Mouse (Mus musculus) stomach, embryonic 15.5 days (tissue): ENCODE data around the gene Tm9sf2. TPM values are rescaled to one million over a fixed set of nuclear protein-coding genes. Genes with fewer than 3 reads are reported as not detected.
"Not testable (repeated sequence)": the region's sequence is repeated elsewhere in the genome, so short reads cannot be mapped to it uniquely, and the experiment has no call there.

Experiments
- ATAC-seq: fragments of 200-750 bp; cut with Nextera tagmentation; 2 replicates; pipeline ENCODE4 v1.8.0; 2017; ENCODE audit warnings: low read depth, moderate number of reproducible peaks, moderate TSS enrichment; ENCODE audit not compliant: insufficient read depth, low FRiP score
- H3K27ac ChIP-seq: fragments of 300-500 bp; sonication (generic); 2 replicates; pipeline ENCODE4 v1.5.1; 2015; ENCODE audit warnings: mild to moderate bottlenecking, inconsistent platforms
- H3K27me3 ChIP-seq: fragments of 300-500 bp; sonication (generic); replicated peaks from 2 replicates; pipeline ENCODE4 v1.6.1; 2015; ENCODE audit warnings: inconsistent platforms
- H3K36me3 ChIP-seq: fragments of 300-500 bp; sonication (generic); 2 replicates; pipeline ENCODE4 v1.6.1; 2015; ENCODE audit warnings: inconsistent platforms
- H3K4me1 ChIP-seq: fragments of 300-500 bp; sonication (generic); 2 replicates; pipeline ENCODE4 v1.6.1; 2015; ENCODE audit warnings: inconsistent platforms
- H3K4me2 ChIP-seq: fragments of 300-500 bp; sonication (generic); 2 replicates; pipeline ENCODE4 v1.6.1; 2015; ENCODE audit warnings: mild to moderate bottlenecking, inconsistent platforms
- H3K4me3 ChIP-seq: fragments of 300-500 bp; sonication (generic); replicated peaks from 2 replicates; pipeline ENCODE4 v1.5.1; 2015; ENCODE audit warnings: inconsistent platforms
- H3K9ac ChIP-seq: fragments of 300-500 bp; sonication (generic); 2 replicates; pipeline ENCODE4 v1.6.1; 2015; ENCODE audit warnings: inconsistent platforms
- H3K9me3 ChIP-seq: fragments of 300-500 bp; sonication (generic); 2 replicates; pipeline ENCODE4 v1.6.1; 2016; ENCODE audit warnings: inconsistent platforms
- WGBS: fragments of 180-500 bp; shearing (Covaris S2); methylation state at CpG from one replicate; pipeline ENCODE4 v1.1.7; 2015; 5-methylcytosine and 5-hydroxymethylcytosine counted together
- polyA plus RNA-seq: library from polyadenylated mRNA; unstranded; fragments of >200 nt; fragmentation: Nextera tagmentation; extraction: Ambion mirVana; gene quantifications from 2 replicates; pipeline ENCODE4 v1.2.1, GENCODE M21; 2015

Tm9sf2 gene
- polyA plus RNA-seq, 1 experiment from 2014 or later: 186 TPM

DNA sequence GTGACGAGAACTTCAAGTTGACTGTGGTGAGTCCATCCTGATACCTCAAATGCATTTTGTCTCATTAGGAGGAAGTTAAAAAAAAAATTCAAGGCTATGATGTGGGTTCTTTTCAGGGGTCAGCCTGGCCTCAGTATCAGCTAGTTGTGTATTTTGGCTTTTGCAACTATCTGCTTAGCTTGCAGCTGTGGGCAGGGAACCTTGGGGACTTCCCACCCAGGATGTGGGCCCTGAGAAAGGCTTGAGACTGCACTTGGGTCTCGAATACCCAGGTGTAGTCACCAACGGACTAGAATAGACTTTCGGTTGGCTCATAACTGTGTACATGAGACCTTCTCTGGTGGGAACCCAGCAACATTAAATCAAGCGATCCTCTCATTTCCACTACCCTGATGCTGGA, 33.4 kb upstream of the Tm9sf2 start:
- Histone ChIP-seq H3K9ac (no peak overlapping the region), H3K4me1 (no peaks in the 10 kb centered on the region), H3K4me2 (no peak overlapping the region), H3K4me3 (no peak overlapping the region), H3K36me3 (no peaks in the 10 kb centered on the region), H3K9me3 (no peaks in the 10 kb centered on the region), H3K27me3 (no peaks in the 10 kb centered on the region), H3K27ac (no peak overlapping the region)
- WGBS: 80% methylated on average over 5 of the region's 5 CpGs
- ATAC-seq: no peak

DNA sequence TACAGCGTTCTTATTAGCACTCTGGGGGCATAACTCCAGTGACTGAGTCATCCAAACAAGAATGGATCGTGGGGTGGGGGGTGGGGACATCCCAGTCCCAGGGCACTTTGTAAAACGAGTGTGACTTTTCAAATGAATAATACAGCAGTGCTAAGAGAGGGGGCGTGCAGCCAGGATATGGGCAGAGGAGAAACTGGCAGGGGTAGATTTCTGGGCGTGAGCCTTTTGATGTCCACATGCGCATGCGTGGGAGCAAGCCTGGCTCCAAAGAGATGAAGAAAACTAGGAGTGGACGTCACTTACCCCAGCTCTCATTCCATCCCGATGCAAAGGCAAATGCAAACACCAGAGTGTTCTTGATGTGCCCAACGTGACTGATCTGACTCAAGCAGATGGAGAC, 32.5 kb upstream of the Tm9sf2 start:
- H3K9me3 ChIP-seq: no peaks in the 10 kb centered on the region
- WGBS: 72% methylated on average over 10 of the region's 10 CpGs
- H3K4me1 ChIP-seq: no peaks in the 10 kb centered on the region
- no peaks in the 10 kb centered on the region for H3K27me3 ChIP-seq
- H3K27ac ChIP-seq: no peak overlapping the region
- H3K4me3 ChIP-seq: no peak overlapping the region
- no peak overlapping the region for H3K4me2 ChIP-seq
- H3K9ac ChIP-seq: no peak overlapping the region
- ATAC-seq: no peak
- H3K36me3 ChIP-seq: no peaks in the 10 kb centered on the region

DNA sequence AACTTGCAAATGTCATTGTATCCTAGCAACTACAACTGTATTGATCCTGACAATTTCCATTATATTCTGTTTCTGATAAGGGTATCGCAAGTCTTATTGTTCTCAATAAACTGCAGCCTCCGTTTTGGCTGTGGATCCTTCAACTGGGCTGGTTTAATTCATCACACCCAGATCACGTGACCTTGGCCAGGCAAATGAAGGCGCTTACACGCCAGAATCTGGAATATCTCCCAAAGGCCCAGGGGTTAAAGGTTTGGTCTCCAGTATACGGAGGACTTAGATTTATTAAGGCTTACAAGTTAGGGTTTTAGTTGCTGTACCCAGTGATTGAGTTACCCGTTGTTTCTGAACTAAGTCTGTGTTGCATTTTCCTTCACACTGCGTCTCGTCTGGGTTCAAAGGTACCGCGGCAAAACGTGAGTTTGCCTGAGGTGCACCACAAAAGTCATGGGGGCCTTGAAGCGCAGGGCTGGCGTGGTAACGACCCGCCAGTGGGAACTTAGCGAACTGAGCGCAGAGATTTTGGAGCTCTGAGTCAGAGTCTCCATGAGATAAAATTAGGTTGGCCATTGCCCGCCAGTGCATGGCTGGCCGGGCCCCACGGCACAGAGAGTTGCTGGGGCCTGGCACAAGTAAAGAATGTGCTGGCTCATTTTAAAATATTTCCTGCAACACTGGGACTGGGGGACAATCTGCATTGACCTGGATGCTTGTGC, 31.2 kb upstream of the Tm9sf2 start:
- Histone ChIP-seq H3K36me3 (no peaks in the 10 kb centered on the region), H3K4me1 (no peaks in the 10 kb centered on the region), H3K4me2 (no peak overlapping the region), H3K27ac (no peak overlapping the region), H3K9me3 (no peaks in the 10 kb centered on the region), H3K4me3 (no peak overlapping the region), H3K9ac (no peak overlapping the region), H3K27me3 (no peaks in the 10 kb centered on the region)
- ATAC-seq: no peak
- WGBS: 82% methylated on average over 21 of the region's 21 CpGs

DNA sequence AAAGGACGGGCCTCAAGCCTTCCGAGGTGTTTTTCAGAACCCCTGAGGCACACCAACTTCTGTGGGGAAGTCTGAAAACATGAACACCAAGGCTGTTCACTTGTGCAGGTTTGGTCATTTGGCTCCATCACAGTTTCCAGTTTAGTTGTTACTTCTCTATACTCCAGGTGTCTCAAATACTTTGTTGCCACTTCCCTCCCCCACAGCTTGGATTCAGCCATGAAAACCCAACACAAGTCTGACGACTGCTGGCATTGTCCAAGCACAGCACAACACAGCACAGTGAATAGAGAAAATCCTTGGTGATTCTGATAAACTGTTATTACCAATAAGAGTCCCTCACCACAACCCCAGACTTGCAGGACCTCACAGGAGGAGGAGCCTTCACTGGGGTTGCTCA, 29.8 kb upstream of the Tm9sf2 start:
- no peak overlapping the region for H3K4me3 ChIP-seq
- H3K4me2 ChIP-seq: no peak overlapping the region
- H3K9me3 ChIP-seq: no peaks in the 10 kb centered on the region
- H3K9ac ChIP-seq: no peak overlapping the region
- WGBS: 71% methylated on average over 3 of the region's 3 CpGs
- no peaks in the 10 kb centered on the region for H3K36me3 ChIP-seq
- ATAC-seq: no peak
- no peak overlapping the region for H3K27ac ChIP-seq
- H3K27me3 ChIP-seq: no peaks in the 10 kb centered on the region
- no peaks in the 10 kb centered on the region for H3K4me1 ChIP-seq

DNA sequence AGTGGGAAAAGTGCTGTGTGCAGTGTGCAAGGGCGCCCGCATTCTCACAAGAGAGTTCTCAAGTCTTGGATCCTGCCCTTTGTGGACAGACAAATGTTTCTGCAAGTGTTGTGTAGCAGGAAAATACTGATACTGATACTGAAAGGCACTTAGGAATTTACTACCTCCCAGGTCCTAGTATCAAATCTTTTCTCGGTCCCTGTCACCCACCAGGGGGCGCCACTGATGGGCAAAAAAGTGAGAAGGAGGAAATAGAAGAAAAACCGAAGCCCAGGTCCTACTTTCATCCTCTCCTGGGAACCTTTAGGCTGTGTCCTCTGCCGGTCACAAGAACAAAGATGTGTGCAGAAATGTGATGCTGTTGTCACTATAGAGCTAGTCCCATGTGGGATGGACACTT, 27.4 kb upstream of the Tm9sf2 start:
- no peaks in the 10 kb centered on the region for H3K27me3 ChIP-seq
- H3K4me2 ChIP-seq: no peak overlapping the region
- WGBS: 57% methylated on average over 6 of the region's 6 CpGs
- no peak overlapping the region for H3K4me3 ChIP-seq
- H3K36me3 ChIP-seq: no peaks in the 10 kb centered on the region
- no peaks in the 10 kb centered on the region for H3K9me3 ChIP-seq
- no peak overlapping the region for H3K9ac ChIP-seq
- no peak overlapping the region for H3K27ac ChIP-seq
- no peaks in the 10 kb centered on the region for H3K4me1 ChIP-seq
- ATAC-seq: no peak

DNA sequence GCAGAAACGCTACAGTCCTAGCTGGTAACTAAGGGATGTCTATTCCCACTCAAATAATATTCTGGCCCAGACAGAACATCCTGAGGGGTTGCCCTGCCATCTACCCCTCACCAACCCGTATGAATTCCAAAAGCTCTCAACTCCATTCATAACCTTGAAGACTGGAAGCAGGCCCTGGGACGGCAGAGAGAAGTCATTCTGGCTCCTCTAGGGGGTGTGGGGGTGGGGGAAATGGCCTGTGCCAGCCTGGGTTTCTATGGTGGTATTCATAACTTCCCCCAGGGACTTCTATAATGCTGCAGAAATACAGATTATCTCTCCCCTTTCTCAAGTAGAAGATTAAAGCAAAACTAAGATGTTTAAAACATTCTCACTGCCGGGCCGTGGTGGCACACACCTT, 26.9 kb upstream of the Tm9sf2 start:
- Histone ChIP-seq H3K36me3 (no peaks in the 10 kb centered on the region), H3K27ac (no peak overlapping the region), H3K9me3 (no peaks in the 10 kb centered on the region), H3K4me1 (no peaks in the 10 kb centered on the region), H3K4me2 (no peak overlapping the region), H3K9ac (no peak overlapping the region), H3K27me3 (no peaks in the 10 kb centered on the region), H3K4me3 (no peak overlapping the region)
- 81% methylated on average over 5 of the region's 5 CpGs for WGBS
- ATAC-seq: no peak

DNA sequence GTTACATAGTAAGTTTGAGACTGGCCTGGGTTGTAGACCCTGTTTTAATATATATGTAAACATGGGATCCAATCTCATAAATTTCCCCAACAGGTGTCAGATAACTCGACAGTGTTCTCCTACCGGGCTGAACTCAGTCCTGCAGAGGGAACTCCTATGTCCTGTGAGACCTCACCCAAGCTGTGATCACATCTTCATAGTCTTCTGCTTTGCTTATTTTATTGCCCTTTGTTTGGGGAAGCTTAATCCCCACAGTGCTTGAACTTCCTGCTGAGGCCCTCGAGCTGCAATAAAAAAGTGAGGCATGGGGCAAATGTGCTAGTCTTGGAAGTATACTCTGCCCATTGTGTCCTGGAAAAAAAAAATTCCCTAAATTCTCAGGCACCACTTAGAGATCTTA, 25.5 kb upstream of the Tm9sf2 start:
- H3K27ac ChIP-seq: no peak overlapping the region
- H3K27me3 ChIP-seq: no peaks in the 10 kb centered on the region
- H3K4me3 ChIP-seq: no peak overlapping the region
- H3K36me3 ChIP-seq: no peaks in the 10 kb centered on the region
- WGBS: 17% methylated on average over 3 of the region's 3 CpGs
- no peaks in the 10 kb centered on the region for H3K4me1 ChIP-seq
- no peaks in the 10 kb centered on the region for H3K9me3 ChIP-seq
- ATAC-seq: no peak
- no peak overlapping the region for H3K4me2 ChIP-seq
- no peak overlapping the region for H3K9ac ChIP-seq

DNA sequence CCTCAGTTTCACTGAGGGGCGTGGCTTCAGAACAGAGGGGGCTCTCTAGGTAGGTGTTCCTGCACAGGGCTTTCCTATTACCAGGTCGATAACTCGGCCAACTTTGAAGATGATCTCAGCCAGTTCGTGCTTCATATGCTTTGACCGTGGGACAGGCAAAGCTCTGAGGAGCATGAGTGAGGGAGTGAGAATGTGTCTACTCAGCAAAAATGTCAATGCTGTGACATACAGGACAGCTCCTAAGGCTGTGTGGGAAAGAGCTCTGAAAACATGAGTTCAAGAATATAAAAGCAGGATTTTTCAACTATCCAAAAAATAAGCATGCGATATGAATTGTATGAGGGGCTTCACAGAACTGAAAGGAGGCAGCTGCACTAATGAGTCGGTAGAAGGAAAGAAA, 23.3 kb upstream of the Tm9sf2 start:
- no peak for ATAC-seq
- Histone ChIP-seq H3K4me3 (no peak overlapping the region), H3K9ac (no peak overlapping the region), H3K4me1 (no peaks in the 10 kb centered on the region), H3K4me2 (no peak overlapping the region), H3K9me3 (no peaks in the 10 kb centered on the region), H3K27me3 (no peaks in the 10 kb centered on the region), H3K36me3 (no peaks in the 10 kb centered on the region), H3K27ac (no peak overlapping the region)
- 83% methylated on average over 7 of the region's 7 CpGs for WGBS

DNA sequence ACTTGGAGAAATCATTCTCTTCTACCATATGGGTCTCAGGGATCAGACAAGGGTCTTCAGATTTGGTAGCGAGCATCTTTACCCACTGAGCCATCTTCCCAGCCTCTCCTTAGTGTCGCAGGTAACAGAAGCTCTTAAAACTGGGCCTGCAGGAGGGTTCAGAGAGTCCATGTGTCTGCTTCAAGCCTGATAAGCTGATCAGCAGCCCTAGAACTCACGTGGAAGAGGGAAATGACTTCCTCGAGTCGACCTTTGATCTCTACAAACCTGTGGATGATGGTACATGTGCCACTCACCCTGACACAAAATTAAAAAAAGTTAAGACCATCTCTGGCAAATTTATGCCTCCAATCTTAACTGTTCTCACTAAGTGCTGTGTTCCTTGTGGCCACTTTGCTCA, 18.9 kb upstream of the Tm9sf2 start:
- no peak overlapping the region for H3K27ac ChIP-seq
- H3K27me3 ChIP-seq: no peaks in the 10 kb centered on the region
- no peak overlapping the region for H3K4me2 ChIP-seq
- no peak for ATAC-seq
- H3K9ac ChIP-seq: no peak overlapping the region
- H3K4me3 ChIP-seq: no peak overlapping the region
- no peaks in the 10 kb centered on the region for H3K36me3 ChIP-seq
- H3K4me1 ChIP-seq: no peaks in the 10 kb centered on the region
- WGBS: 78% methylated on average over 5 of the region's 5 CpGs
- H3K9me3 ChIP-seq: no peaks in the 10 kb centered on the region

DNA sequence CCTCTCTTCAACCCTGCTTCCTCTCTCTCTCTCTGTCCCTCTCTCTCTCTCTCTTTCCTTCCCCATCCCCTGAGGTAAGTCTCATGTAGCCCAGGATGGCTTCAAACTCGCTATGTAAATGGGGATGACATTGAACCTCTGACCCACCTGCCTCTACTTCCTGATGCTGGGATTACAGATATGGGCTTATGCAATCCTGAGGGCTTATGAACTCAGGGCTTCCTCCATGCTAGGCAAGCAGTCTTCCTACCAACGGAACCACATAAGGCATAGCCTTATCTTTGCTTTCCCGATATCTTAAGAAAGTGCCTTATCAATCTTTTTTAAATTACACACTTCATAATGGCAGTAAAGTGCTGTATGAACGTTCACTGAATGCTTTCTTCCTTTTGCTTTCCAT, 14.5 kb upstream of the Tm9sf2 start:
- Histone ChIP-seq H3K4me3 (no peak overlapping the region), H3K36me3 (no peaks in the 10 kb centered on the region), H3K9me3 (no peaks in the 10 kb centered on the region), H3K4me1 (no peaks in the 10 kb centered on the region), H3K4me2 (no peak overlapping the region), H3K27ac (no peak overlapping the region), H3K9ac (no peak overlapping the region), H3K27me3 (no peaks in the 10 kb centered on the region)
- ATAC-seq: no peak
- WGBS: 62% methylated on average over 4 of the region's 4 CpGs

DNA sequence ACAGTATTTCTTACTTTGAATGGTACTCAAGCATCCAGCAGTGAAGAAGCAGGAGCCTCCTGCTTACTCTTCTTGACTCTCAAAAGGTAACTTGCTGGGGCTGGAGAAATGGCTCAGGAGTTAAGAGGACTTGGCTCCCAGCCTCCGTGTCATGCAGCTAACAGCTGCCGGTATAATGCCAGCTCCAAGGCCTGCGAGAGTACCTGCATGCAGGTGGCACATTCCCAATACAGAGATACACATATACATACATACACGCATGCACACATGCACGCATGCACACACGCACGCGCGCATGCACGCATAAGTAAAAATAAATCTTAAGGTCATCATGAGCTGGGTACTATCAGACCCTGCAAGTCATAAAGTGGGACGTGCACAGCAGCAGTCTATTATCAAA, 10.5 kb upstream of the Tm9sf2 start:
- Histone ChIP-seq H3K9me3 (no peaks in the 10 kb centered on the region), H3K27ac (no peak overlapping the region), H3K4me2 (no peak overlapping the region), H3K27me3 (no peaks in the 10 kb centered on the region), H3K4me3 (no peak overlapping the region), H3K4me1 (no peaks in the 10 kb centered on the region), H3K36me3 (no peaks in the 10 kb centered on the region), H3K9ac (no peak overlapping the region)
- 96% methylated on average over 11 of the region's 11 CpGs for WGBS
- ATAC-seq: no peak

DNA sequence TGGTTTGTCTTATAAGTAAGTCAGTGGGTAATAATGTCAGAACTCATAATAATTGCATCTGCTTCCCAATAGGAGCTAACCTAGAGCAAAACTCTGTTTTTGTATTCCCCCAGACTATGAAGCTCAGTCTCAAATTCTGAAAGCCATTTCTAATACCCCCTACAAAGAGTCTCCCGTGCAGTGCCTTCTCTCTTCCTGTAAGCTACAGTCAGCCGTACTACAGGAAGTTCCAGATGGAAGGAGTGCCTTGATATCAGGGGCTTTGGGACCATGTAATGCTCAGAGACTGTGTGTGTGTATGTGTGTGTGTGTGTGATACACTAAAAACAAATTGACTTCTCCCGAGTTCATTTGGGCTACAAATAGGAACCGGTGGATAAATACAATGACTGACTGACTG, 7.3 kb upstream of the Tm9sf2 start:
- 76% methylated on average over 4 of the region's 4 CpGs for WGBS
- no peaks in the 10 kb centered on the region for H3K27me3 ChIP-seq
- no peak overlapping the region for H3K27ac ChIP-seq
- no peak for ATAC-seq
- H3K9ac ChIP-seq: no peak overlapping the region
- no peak overlapping the region for H3K4me2 ChIP-seq
- no peaks in the 10 kb centered on the region for H3K4me1 ChIP-seq
- H3K4me3 ChIP-seq: no peak overlapping the region
- H3K9me3 ChIP-seq: no peaks in the 10 kb centered on the region
- no peaks in the 10 kb centered on the region for H3K36me3 ChIP-seq

DNA sequence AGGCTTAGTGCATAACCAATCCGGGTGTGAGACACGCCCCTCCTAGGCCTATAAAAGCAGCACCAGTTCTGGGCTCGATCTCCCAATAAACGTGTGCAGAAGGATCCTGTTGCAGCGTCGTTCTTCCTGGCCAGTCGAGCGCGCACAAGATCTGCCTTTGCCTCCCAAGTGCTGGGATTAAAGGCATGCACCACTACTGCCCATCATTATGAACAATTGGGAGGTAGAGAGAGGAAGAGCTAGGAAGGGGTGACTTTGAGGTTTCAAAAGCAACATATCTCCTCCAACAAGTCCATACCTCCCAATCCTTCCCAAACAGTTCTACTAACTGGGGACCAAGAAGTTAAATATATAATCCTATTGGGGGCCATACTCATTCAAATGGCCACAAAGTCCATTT, 4.9 kb upstream of the Tm9sf2 start:
- not testable (repeated sequence) for H3K27me3 ChIP-seq, H3K9ac ChIP-seq, H3K36me3 ChIP-seq, H3K27ac ChIP-seq, ATAC-seq, H3K4me1 ChIP-seq, H3K9me3 ChIP-seq, H3K4me3 ChIP-seq, H3K4me2 ChIP-seq
- WGBS: 89% methylated on average over 9 of the region's 9 CpGs
